Mouse (Mus musculus) liver, adult 2 months (tissue): ENCODE measurements around the gene Cacna1c. TPM values are rescaled to one million over a fixed set of nuclear protein-coding genes. Genes with fewer than 3 reads are reported as not detected.

Experiments used
- DNase-seq: peaks from one replicate; pipeline ENCODE4 v3.0.0-alpha.2; 2011; ENCODE audit warnings: low read depth, low spot score; ENCODE audit errors: extremely low read depth
- H3K27ac ChIP-seq: fragments of 200-500 bp; replicated peaks from 2 replicates; pipeline ENCODE4 v1.5.1; 2012; ENCODE audit warnings: low read depth, mild to moderate bottlenecking, control low read depth, inconsistent platforms, low read length; ENCODE audit not compliant: insufficient read depth
- H3K27me3 ChIP-seq: fragments of 200-500 bp; 2 replicates; pipeline ENCODE4 v1.6.1; 2012; ENCODE audit warnings: mild to moderate bottlenecking, moderate library complexity, low read length, inconsistent platforms; ENCODE audit not compliant: control insufficient read depth, insufficient read depth
- H3K36me3 ChIP-seq: fragments of 200-500 bp; 2 replicates; pipeline ENCODE4 v1.6.1; 2012; ENCODE audit warnings: low read length, inconsistent platforms; ENCODE audit not compliant: control insufficient read depth, insufficient read depth
- H3K4me1 ChIP-seq: fragments of 200-500 bp; 2 replicates; pipeline ENCODE4 v1.6.1; 2011; ENCODE audit warnings: low read length; ENCODE audit not compliant: control insufficient read depth, insufficient read depth
- H3K4me3 ChIP-seq: fragments of 200-500 bp; 2 replicates; pipeline ENCODE4 v1.5.1; 2011; ENCODE audit warnings: low read depth, mild to moderate bottlenecking, control low read depth, low read length, moderate library complexity; ENCODE audit not compliant: insufficient read depth
- H3K79me2 ChIP-seq: fragments of 200-500 bp; 2 replicates; pipeline ENCODE4 v1.6.1; 2012; ENCODE audit warnings: inconsistent platforms, mild to moderate bottlenecking, low read length, moderate library complexity; ENCODE audit not compliant: control insufficient read depth, insufficient read depth
- H3K9ac ChIP-seq: fragments of 200-500 bp; 2 replicates; pipeline ENCODE4 v1.6.1; 2012; ENCODE audit warnings: low read depth, mild to moderate bottlenecking, control low read depth, inconsistent platforms, low read length
- CTCF ChIP-seq: fragments of 200-500 bp; IDR thresholded peaks from 2 replicates; pipeline ENCODE4 v1.5.1; 2011; ENCODE audit warnings: low read depth, low read length, control low read depth
- POLR2A ChIP-seq: fragments of 200-500 bp; IDR thresholded peaks from 2 replicates; pipeline ENCODE4 v1.6.1; 2011; ENCODE audit warnings: low read length, control low read depth; ENCODE audit not compliant: insufficient read depth; ENCODE audit errors: extremely low read depth
- WGBS: fragments of 180-500 bp; shearing (Covaris S2); methylation state at CpG from one replicate; pipeline ENCODE4 v1.1.7; 2018; 5-methylcytosine and 5-hydroxymethylcytosine counted together
- polyA plus RNA-seq: library from polyadenylated mRNA; depleted of rRNA; stranded (reverse); fragments of >200 nt; gene quantifications from 2 replicates; pipeline ENCODE4 v1.2.3, GENCODE M21; 2012
- total RNA-seq: library from RNA; depleted of rRNA; stranded (reverse); fragments of >200 nt; gene quantifications from 2 replicates; pipeline ENCODE4 v1.2.3, GENCODE M21; 2014

The Cacna1c gene
- total and polyA plus RNA-seq, 2 experiments, result 0.09 to 0.18 TPM

- WGBS, result 72% methylated on average over 4 of the region's 4 CpGs
- H3K4me1 ChIP-seq, result no peaks in the 10 kb centered on the region
- H3K79me2 ChIP-seq, result no peaks in the 10 kb centered on the region
- no peak overlapping the region for H3K4me3 ChIP-seq
- no peak overlapping the region for H3K9ac ChIP-seq
- H3K27ac ChIP-seq, result no peak overlapping the region
- H3K36me3 ChIP-seq, result no peaks in the 10 kb centered on the region
- no peaks in the 10 kb centered on the region for H3K27me3 ChIP-seq
- TF ChIP-seq POLR2A, result no peak
- TF ChIP-seq CTCF, result no peak
- DNase-seq, result no peak
Observed at GRCm38 (mm10) chr6:118771121-118771520, 425.1 kb downstream of the Cacna1c start.

GRCm38 (mm10) chr6:118770396-118770795, 425.8 kb downstream of the Cacna1c start:
- no peaks in the 10 kb centered on the region for H3K36me3 ChIP-seq
- H3K9ac ChIP-seq, result no peak overlapping the region
- WGBS, result 85% methylated on average over 6 of the region's 6 CpGs
- TF ChIP-seq POLR2A, result no peak
- no peak for TF ChIP-seq CTCF
- no peak for DNase-seq
- H3K27ac ChIP-seq, result no peak overlapping the region
- no peak overlapping the region for H3K4me3 ChIP-seq
- no peaks in the 10 kb centered on the region for H3K79me2 ChIP-seq
- no peaks in the 10 kb centered on the region for H3K27me3 ChIP-seq
- H3K4me1 ChIP-seq, result no peaks in the 10 kb centered on the region

- H3K9ac ChIP-seq, result no peak overlapping the region
- no peaks in the 10 kb centered on the region for H3K36me3 ChIP-seq
- no peaks in the 10 kb centered on the region for H3K4me1 ChIP-seq
- no peak overlapping the region for H3K4me3 ChIP-seq
- no peak for DNase-seq
- no peaks in the 10 kb centered on the region for H3K79me2 ChIP-seq
- 88% methylated on average over 8 of the region's 8 CpGs for WGBS
- TF ChIP-seq POLR2A (no peak), CTCF (no peak)
- no peak overlapping the region for H3K27ac ChIP-seq
- no peaks in the 10 kb centered on the region for H3K27me3 ChIP-seq
Observed at GRCm38 (mm10) chr6:118769792-118770191, 426.4 kb downstream of the Cacna1c start.

GRCm38 (mm10) chr6:118767698-118768097, 428.5 kb downstream of the Cacna1c start:
- Histone ChIP-seq H3K79me2 (no peaks in the 10 kb centered on the region), H3K9ac (no peak overlapping the region), H3K27me3 (no peaks in the 10 kb centered on the region), H3K36me3 (no peaks in the 10 kb centered on the region), H3K27ac (no peak overlapping the region), H3K4me3 (no peak overlapping the region), H3K4me1 (no peaks in the 10 kb centered on the region)
- DNase-seq, result no peak
- TF ChIP-seq POLR2A (no peak), CTCF (no peak)
- 85% methylated on average over 6 of the region's 6 CpGs for WGBS

GRCm38 (mm10) chr6:118765261-118765660, 431.0 kb downstream of the Cacna1c start:
- H3K4me3 ChIP-seq, result no peak overlapping the region
- no peak overlapping the region for H3K9ac ChIP-seq
- H3K36me3 ChIP-seq, result no peaks in the 10 kb centered on the region
- TF ChIP-seq CTCF (no peak), POLR2A (no peak)
- no peaks in the 10 kb centered on the region for H3K27me3 ChIP-seq
- no peaks in the 10 kb centered on the region for H3K4me1 ChIP-seq
- H3K79me2 ChIP-seq, result no peaks in the 10 kb centered on the region
- H3K27ac ChIP-seq, result no peak overlapping the region
- WGBS, result 100% methylated on average over 1 of the region's 1 CpGs
- no peak for DNase-seq

- TF ChIP-seq CTCF, result no peak
- Histone ChIP-seq H3K36me3 (no peaks in the 10 kb centered on the region), H3K27me3 (no peaks in the 10 kb centered on the region), H3K4me1 (no peaks in the 10 kb centered on the region), H3K4me3 (no peak overlapping the region), H3K79me2 (no peaks in the 10 kb centered on the region), H3K9ac (no peak overlapping the region), H3K27ac (no peak overlapping the region)
- WGBS, result 93% methylated on average over 5 of the region's 5 CpGs
- no peak for DNase-seq
Observed at GRCm38 (mm10) chr6:118759015-118759414, 437.2 kb downstream of the Cacna1c start.
